Mouse (Mus musculus) embryo, embryonic 9.5 days (tissue): ENCODE data around the gene Lgr5.

Source experiments
- DNase-seq: peaks from one replicate; pipeline ENCODE4 v3.0.0-alpha.2; 2017; ENCODE audit errors: extremely low spot score

Gene Lgr5

DNA sequence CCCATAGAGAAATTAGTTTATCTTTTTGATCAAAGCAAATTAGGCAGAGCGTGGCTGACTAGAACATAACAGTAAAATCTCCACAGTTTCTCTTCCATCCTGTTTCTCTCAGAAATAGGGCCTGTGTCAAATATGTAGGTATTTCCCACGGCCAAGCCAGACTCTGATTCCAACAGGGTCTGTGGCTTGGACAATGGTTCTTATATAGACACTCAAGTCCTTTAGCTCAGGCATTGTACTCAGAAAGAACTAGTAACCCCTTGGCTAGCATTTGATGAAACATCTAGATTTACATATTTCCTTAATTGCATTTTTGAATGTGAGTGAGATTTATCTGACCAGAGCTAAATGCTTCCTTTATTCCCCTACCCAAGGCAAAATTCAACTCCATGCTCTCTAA is 17.0 kb downstream of the Lgr5 start:
- no peak for DNase-seq

DNA sequence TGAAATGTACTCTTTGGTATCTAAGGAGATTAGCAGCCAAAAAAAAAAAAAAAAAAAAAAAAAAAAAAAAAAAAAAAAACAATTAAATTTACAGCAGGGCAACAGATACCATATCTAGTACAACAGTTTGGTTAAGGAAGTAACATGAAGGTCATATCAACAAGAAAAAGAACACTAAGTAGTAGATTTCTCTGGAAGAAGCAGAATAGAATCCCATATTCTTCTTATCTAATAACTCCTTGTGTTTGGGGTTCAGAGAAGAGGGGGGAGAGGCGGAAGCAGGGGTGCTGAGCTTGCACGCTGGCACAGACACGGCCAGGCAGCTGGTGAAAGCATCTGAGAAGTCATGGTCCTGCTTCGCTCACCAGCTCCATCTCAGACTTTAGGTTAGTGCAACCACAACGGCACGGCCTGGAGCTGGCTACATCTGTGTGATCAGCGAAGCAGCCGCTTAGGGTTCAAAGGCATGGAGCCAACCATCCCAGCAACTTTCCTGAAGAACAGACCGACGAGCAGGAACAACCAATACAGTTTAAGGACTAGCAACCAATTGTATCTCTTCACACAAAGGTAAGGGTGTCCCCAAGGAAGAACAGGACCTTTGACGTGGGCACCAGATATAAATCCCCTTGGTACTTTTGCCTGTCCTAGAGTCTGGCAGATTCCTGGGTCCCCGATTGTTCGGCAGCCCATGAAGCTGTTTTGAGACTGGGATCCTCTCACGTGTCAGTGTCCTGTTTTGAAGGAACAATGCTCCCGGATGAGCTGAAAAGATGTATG is 17.7 kb downstream of the Lgr5 start, which contains the start of gene A930009A15Rik:
TSS of gene A930009A15Rik (plus strand) at position 275 of the 780 bp plus-strand sequence.
- DNase-seq = peak; percentile 15

GRCm38 (mm10) chr10:115563961-115564360 is 23.6 kb downstream of the Lgr5 start:
- DNase-seq = no peak

DNA sequence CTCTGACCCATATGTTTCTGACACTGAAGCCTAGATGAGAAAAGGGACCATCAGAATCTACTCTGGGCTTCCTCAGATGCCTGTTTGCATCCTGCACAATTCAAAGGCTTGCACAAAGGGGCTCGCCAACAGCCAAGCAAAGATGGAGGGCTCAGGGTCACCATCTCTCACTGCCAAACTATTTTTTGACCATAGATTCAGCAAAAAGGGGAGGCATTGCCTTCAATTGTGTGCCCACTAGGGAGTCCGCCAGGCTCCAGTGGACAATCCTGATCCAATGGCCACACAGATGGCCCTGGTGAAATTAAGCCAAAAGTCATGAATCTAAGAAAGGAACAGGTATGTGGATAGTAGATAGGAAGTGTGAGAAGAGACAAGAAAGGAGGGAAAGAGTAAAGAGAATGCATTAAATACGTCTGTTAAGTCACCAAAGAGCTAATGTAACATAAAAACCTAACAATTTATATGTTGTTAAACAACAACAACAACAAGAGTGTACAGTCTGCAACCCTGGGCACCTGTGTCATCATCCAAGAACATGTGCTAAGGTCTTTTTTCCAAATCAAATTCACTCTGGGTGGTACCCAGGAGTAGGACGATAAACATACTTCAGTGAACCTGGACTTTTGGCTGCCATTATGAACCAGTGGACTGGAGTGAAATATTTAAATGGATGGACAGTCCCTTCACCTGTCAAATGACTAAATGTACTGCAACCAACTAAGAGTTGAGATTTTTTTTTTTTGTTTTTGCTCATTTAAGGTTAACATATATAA is 24.5 kb downstream of the Lgr5 start:
- DNase-seq = no peak

DNA sequence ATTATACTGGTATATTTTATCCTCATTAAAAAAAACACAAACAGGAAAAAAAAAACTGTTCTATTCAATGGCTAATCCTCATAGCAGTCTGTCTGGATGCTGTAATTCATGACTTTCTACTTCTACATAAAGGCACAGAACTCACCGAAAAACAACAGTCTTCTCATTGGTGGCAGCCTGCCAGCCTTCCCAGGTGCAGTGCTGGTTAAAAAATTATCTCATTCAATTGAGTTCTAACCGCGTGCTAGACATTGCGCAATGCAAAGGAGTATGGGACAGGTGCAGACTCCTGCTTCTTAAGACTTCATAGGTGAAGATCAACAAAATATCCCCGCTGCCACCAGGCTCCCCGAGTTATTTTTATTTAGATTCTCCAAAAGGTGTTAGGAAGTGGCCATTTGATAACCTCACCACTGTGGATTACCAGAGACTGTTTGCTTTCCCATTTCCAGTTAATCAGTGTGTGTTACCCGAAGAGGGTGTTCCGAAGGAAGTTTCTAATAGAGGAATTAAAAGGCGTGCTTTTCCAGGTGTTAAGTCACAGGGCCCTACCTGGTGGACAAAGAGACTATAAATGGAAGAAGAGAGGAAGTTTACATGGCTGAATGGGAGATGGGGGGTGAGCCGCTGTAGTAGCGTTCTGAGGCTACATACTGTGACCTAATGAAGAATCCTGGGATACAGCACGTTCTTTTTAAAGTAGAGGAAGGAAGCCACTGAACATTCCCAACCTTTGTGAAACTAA is 26.3 kb downstream of the Lgr5 start:
- no peak for DNase-seq

GRCm38 (mm10) chr10:115556738-115557242 is 30.8 kb downstream of the Lgr5 start:
- DNase-seq = peak; percentile 27

GRCm38 (mm10) chr10:115555191-115555765 is 32.3 kb downstream of the Lgr5 start:
- no peak for DNase-seq

DNA sequence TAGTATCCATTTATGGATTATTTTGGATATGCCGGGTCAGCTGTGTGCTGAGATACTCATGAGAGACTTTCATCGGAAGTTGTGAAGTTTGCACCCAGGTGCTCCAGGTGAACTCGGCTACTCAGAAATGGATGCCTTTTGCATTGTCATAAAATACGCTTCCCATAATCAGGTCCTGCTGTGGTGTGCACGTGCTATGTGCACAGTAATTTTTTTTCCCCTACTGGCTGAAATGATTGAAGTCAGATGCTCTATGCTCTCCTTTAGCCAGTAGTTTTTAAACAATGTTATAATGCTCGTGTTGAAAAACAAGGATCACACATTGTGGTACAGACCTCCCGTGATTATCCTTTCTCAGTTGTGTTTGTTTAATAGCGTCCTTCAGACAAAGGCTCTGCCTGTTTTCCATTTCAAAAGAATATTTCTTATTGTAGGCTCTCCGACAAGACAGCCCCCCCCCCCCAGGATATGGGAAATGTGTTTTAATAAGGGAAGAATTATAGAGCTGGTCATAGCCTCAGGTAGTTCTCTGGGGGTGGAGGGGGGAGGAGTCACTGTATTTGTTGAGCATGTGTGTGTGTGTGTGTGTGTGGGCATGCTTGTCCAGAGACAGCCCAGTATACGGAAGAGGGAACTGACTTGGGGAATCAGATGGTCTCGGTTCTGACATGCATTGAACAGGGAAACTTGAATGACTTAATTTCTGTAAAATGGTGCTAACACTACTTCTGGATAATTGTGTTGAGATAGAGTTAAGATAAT is 34.0 kb downstream of the Lgr5 start:
- DNase-seq = no peak

DNA sequence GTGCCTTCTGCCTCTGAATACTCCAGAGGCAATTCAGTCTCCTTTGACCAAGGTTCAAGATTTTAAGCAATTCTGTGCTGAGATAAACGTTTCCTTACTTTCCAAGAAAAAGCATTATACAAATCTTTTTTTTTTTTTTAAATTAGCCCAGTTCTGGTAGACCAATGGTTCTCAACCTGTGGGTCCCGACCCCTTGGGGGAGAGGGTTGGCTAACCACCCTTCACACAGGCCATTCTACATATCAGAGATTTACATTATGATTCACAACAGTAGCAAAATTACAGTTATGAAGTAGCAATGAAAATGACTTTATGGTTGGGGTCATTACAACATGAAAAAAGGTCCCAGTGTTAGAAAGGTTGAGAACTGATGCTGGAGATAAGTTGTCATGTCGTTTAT is 36.5 kb downstream of the Lgr5 start:
- DNase-seq = no peak

- DNase-seq = no peak
Measured at GRCm38 (mm10) chr10:115550253-115550652, 37.3 kb downstream of the Lgr5 start.

DNA sequence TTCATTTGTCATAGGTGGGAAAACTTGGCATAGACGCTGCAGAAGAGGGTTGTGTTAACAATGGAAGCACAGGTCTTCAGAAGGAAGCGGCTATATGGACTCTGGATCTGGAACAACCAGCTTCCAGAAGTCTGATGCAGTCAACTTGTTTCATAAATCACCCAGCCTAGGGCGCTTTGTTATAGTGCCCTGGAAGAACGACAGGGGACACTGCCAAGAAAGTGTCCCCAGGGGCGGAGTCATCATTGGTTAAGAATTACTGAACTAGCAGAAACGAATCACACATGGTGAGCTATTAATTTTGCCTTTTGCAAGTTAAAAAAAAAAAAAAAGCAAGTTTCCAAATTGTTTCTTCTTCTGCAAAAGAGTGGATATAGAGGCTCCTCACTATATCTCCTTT is 44.7 kb downstream of the Lgr5 start:
- DNase-seq = no peak

GRCm38 (mm10) chr10:115530746-115531145 is 56.8 kb downstream of the Lgr5 start:
- no peak for DNase-seq

- DNase-seq = no peak
Measured at GRCm38 (mm10) chr10:115529768-115530167, 57.8 kb downstream of the Lgr5 start.

DNA sequence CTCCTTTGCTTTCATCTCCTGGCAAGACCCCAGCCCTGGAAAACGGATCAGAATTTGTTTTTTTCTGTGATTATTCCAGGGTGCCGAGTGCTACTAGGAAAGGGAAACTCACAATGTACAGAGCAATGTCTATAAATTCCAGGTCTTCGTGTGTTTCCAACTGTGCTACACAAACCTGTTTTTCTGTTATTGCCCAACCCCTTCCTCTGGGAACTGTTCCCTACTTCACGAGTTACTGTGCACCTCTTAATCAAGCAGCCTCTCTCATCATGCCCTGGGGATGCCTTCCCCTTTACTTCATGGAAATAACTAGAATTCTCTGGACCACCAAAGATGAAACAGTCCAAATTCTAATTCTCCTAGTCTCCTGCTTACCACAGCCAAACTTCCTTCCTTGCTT is 58.7 kb downstream of the Lgr5 start:
- no peak for DNase-seq

DNA sequence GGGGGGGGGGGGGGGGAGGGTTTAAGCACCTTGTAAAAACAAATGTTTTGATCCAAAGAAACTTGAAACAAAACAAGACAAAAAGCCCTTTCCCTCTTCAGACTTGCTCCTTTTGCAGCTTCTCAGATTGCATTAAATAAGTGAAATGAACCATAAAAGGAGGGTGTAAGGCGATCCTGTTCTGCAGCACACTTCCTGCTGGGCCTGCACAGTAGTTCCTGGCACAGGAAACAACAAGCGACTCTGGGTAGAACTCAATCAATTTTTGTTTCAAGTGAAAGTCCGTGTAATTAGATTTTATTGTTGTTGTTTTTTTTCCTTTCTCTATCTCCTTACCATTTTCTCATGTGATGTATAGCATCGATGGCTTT is 66.5 kb downstream of the Lgr5 start:
- DNase-seq = peak; percentile 28

DNA sequence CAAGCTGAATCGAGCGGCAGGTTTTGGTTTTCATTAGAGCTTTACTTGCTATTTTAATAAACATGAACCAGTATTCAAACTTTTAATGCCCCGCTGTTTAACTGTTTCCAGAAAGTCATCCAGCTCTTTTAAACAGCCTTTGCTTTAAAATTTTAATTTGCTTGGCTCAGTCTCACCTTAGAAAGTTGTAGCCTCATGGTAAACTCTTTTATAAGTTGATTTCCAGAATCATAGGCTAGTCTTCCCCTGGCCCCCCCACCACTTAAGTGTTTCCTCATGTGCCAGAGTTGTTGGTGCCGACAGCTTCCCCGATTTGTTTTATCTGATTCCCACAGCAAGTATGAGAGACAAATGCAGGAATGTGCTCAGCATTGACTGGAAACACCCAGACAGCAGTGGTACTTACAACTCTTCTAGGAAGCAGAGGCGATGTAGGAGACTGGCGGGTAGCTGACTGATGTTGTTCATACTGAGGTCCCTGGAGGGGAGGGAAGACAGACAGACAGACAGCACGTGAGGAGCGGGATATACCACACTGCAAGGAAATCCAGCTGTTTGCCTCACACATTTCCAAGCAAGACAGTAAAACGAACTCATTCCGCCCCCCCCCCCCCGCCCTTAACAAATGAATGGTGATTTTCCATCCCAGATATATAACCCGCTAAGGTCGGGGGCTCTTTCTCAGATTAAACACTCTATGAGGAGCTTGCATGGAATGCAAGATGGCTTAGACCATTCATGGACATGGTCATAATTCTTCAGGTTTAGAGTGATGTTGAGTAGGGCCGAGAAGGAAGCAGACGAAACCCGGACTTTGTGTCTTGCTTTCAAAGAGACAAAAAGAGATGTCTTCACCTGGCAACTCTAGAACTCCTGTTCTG is 67.1 kb downstream of the Lgr5 start:
- DNase-seq = peak; percentile 25

DNA sequence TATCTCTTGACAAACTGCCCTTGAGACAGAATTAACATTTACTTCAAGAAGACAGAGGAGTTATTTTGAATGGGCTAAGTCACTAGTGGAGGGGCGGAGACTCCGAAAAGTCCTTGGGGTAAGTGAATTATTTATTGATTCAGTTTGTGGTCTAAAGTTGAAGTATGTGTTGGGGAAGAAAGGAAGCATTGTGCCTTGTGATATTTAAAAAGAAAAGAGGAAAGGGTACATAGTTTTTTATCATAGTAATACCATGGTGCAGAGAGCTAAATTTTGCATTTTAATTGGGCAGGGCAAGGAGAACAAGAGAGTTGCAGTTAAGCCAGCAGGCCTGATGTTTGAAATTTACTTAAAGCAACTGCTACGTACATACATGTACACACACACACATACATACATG is 68.7 kb downstream of the Lgr5 start:
- no peak for DNase-seq

- DNase-seq = no peak
Measured at GRCm38 (mm10) chr10:115515503-115515902, 72.1 kb downstream of the Lgr5 start.

- DNase-seq = no peak
Measured at GRCm38 (mm10) chr10:115510959-115511358, 76.6 kb downstream of the Lgr5 start.

DNA sequence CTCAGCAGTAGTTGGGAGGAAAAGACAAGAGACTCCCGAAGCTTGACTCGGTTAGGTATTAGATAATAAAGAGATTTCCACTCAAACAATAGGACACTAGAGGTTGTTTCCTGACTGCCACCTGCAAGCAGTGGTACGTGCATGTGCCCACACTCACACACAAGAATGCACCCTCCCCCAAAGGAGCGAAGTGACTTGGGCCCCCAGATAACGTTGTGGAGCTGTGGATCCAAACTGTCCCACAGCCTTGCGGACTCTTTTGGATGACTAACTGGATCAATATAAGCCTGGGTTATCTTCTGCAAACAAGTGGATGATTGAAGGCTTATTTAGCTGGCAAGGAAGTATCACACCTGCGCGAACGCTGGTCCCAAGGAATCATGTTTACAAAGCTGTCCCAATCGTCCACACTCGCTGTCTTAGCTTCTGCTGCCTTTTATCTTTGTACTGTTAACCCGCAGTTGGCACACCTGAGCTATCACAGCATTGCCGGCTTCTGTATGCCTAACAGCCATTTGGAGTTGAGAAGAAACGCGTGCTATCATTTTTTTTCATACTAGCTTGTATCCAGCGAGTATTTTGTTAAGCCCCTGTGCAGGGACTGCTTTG is 81.8 kb downstream of the Lgr5 start:
- no peak for DNase-seq
